Mouse (Mus musculus): ENCODE measurements around the gene Shox2.

DNA sequence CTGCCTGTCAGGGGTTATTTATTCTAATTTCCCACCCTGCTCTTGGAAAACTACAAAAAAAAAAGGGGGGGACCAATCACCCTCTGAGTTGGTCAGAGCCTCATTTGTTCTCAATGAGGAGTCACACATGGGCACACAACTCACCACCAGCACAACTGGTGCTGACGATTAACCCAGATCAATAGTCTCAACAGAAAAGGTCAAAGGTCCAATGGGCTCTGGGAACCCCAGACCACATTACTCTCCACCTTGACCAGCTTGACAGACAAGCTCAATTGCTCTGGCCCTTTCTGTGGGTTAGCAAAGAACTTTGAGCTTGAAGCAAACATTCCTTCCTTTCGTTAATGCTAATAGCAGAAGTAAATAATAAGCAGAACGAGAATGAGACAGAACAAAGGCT is 16.7 kb downstream of the Shox2 start:
- no peak for TF ChIP-seq EP300 (IDR thresholded peaks at IDR 0.05; ENCODE audit: insufficient read depth, low read depth, low read length)
- TF ChIP-seq CTCF (IDR thresholded peaks at IDR 0.05), result no peak
- TF ChIP-seq POLR2A (IDR thresholded peaks at IDR 0.05; ENCODE audit: insufficient read depth, low read depth, low read length), result no peak
